8 mouse cellular contexts compared by ENCODE assay signal in the genomic region with DNA sequence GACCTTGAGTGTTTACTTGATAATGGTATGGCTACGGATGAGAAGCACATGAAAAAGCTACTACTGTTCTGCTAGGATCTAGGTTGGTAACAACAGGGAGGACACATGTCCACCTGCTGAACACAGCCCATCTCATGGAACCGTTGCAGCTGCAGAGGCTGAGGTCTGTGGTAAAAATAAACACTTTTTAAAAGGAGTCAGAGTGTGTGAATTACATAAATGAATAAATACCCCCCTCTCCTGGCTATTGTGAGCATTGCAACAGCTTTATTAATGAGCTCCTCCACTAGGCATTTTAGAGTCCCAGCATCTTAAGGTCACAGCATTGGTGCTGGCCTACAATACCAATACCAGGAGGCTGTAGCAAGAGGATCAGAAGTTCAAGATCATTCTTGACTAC. TPM values are rescaled to one million over a fixed set of nuclear protein-coding genes. Genes with fewer than 3 reads are reported as not detected.
DNase-seq lines count a peak whose midpoint lies in the region.

No protein-coding gene starts in this region.

- peak; percentile 81 for DNase-seq in adrenal gland, postnatal 10 days
- DNase-seq in adrenal gland, postnatal 25 days, result no peak
- peak; percentile 52 for DNase-seq in Muller cell, postnatal 12 days (ENCODE audit: inconsistent ontology term)
- peak; percentile 74 for DNase-seq in embryo, embryonic 9.5 days (ENCODE audit: extremely low spot score)
- DNase-seq in heart, postnatal 4 days, result peak; percentile 70
- DNase-seq in layer of hippocampus, adult 11-12 months (ENCODE audit: low spot score), result peak; percentile 84
- peak; percentile 80 for DNase-seq in lung, postnatal 14 days
- DNase-seq in right cerebral cortex, postnatal 36 days (ENCODE audit: low spot score in 2 of 2), result peak; percentile 21 to 39

RNA-seq across cellular contexts. Expression of a gene that starts 10.1 kb away (rescaled TPM):
- total RNA-seq in adrenal gland, postnatal 10 days (2021), result not detected
- total RNA-seq in adrenal gland, postnatal 25 days (2021), result not detected in 2 replicates
- total RNA-seq in heart, postnatal 4 days (2021), result not detected

RNA-seq across cellular contexts. Expression of a gene that starts 18.4 kb away (rescaled TPM):
- 10 to 100 TPM; 19.0 to 19.1 TPM for total RNA-seq in adrenal gland, postnatal 10 days (2021)
- 14.0 and 15.7 TPM in 2 replicates for total RNA-seq in adrenal gland, postnatal 25 days (2021)
- total RNA-seq in heart, postnatal 4 days (2021), result 10 to 100 TPM; 37.9 to 41.0 TPM

RNA-seq across cellular contexts. Expression of a gene that starts 19.8 kb away (rescaled TPM):
- total RNA-seq in adrenal gland, postnatal 10 days (2021), result 10 to 100 TPM; 23.6 to 43.5 TPM
- 15.8 and 24.3 TPM in 2 replicates for total RNA-seq in adrenal gland, postnatal 25 days (2021)
- total RNA-seq in heart, postnatal 4 days (2021), result 10 to 100 TPM; 12.2 to 15.7 TPM
